In genomic region chr16:63086086-63086796, GRCm38 (mm10) we compare ENCODE assay signal across 8 mouse cellular contexts.
DNase-seq lines count a peak whose midpoint lies in the region; ATAC-seq and TF ChIP-seq lines count a peak whose summit lies in the region.

No protein-coding gene starts in this region.

- H3K9ac ChIP-seq in forebrain, embryonic 14.5 days (ENCODE audit: low read length), result no peak overlapping the region
- H3K9ac ChIP-seq in forebrain, postnatal 0 days, result no peak overlapping the region
- H3K9ac ChIP-seq in lung, embryonic 14.5 days, result no peak overlapping the region
- no peak overlapping the region for H3K9ac ChIP-seq in heart, embryonic 16.5 days (ENCODE audit: low read length)

- no peak overlapping the region for H3K4me2 ChIP-seq in forebrain, embryonic 14.5 days (ENCODE audit: low read length)
- H3K4me2 ChIP-seq in forebrain, postnatal 0 days (ENCODE audit: low read depth), result no peak overlapping the region
- no peak overlapping the region for H3K4me2 ChIP-seq in lung, embryonic 14.5 days
- H3K4me2 ChIP-seq in heart, embryonic 16.5 days (ENCODE audit: low read depth, low read length), result no peak overlapping the region

- H3K4me3 ChIP-seq in forebrain, embryonic 14.5 days (ENCODE audit: low read depth, low read length), result no peak overlapping the region
- H3K4me3 ChIP-seq in forebrain, postnatal 0 days (ENCODE audit: low read depth, low read length), result no peak overlapping the region
- H3K4me3 ChIP-seq in lung, embryonic 14.5 days (ENCODE audit: low read depth, low read length), result no peak overlapping the region
- no peak overlapping the region for H3K4me3 ChIP-seq in lung, adult 2 months (replicated peaks; ENCODE audit: extremely low read depth, low read depth, low read length)
- H3K4me3 ChIP-seq in heart, embryonic 16.5 days (ENCODE audit: low read length), result no peak overlapping the region

- 68% methylated on average over 9 of the region's 9 CpGs for WGBS in forebrain, embryonic 14.5 days
- WGBS in forebrain, postnatal 0 days, result 56% methylated on average over 9 of the region's 9 CpGs
- 45% methylated on average over 9 of the region's 9 CpGs for WGBS in lung, embryonic 14.5 days
- WGBS in lung, adult 2 months, result 52% methylated on average over 9 of the region's 9 CpGs
- WGBS in heart, embryonic 16.5 days, result 47% methylated on average over 9 of the region's 9 CpGs

- H3K4me1 ChIP-seq in forebrain, embryonic 14.5 days (ENCODE audit: control insufficient read depth, insufficient read depth, low read length), result no peaks in the 10 kb centered on the region; the same call in 1 of the 2 replicates
- H3K4me1 ChIP-seq in forebrain, postnatal 0 days (ENCODE audit: insufficient read depth), result no peaks in the 10 kb centered on the region
- no peaks in the 10 kb centered on the region; the same call in 1 of the 2 replicates for H3K4me1 ChIP-seq in lung, embryonic 14.5 days (ENCODE audit: insufficient read depth)
- no peaks in the 10 kb centered on the region; the same call in 1 of the 2 replicates for H3K4me1 ChIP-seq in lung, adult 2 months (ENCODE audit: control insufficient read depth, insufficient read depth, low read length)
- H3K4me1 ChIP-seq in heart, embryonic 16.5 days (ENCODE audit: control insufficient read depth, insufficient read depth, low read length), result peaks cover 6% of the 10 kb centered on the region; the same call in 1 of the 2 replicates

- no peak overlapping the region for H3K27ac ChIP-seq in forebrain, embryonic 14.5 days (ENCODE audit: low read depth, low read length)
- H3K27ac ChIP-seq in forebrain, postnatal 0 days (ENCODE audit: low read depth, low read length), result no peak overlapping the region
- peak overlapping the region; percentile 67 for H3K27ac ChIP-seq in lung, embryonic 14.5 days (ENCODE audit: low read depth)
- H3K27ac ChIP-seq in heart, embryonic 16.5 days (ENCODE audit: low read length), result no peak overlapping the region

- ATAC-seq in forebrain, embryonic 14.5 days, result no peak
- no peak for ATAC-seq in forebrain, postnatal 0 days
- peak; percentile 90 for ATAC-seq in lung, embryonic 14.5 days (ENCODE audit: insufficient read depth)
- ATAC-seq in heart, embryonic 16.5 days (replicated peaks; ENCODE audit: extremely low read depth, insufficient read depth, low FRiP score), result peak; percentile 76

- TF ChIP-seq POLR2A in lung, adult 2 months (IDR thresholded peaks at IDR 0.05; ENCODE audit: borderline replicate concordance, extremely low read depth, low read depth, low read length), result no peak

- no peak for TF ChIP-seq CTCF in forebrain, postnatal 0 days (IDR thresholded peaks at IDR 0.05; ENCODE audit: low read depth)
- no peak for TF ChIP-seq CTCF in lung, embryonic 14.5 days (IDR thresholded peaks at IDR 0.05; ENCODE audit: low read depth)
- TF ChIP-seq CTCF in lung, adult 2 months (IDR thresholded peaks at IDR 0.05; ENCODE audit: insufficient read depth, low read length), result no peak

- DNase-seq in forebrain, embryonic 14.5 days (ENCODE audit: low spot score), result peak; percentile 25
- no peak for DNase-seq in forebrain, postnatal 0 days
- DNase-seq in lung, embryonic 14.5 days, result peak; percentile 94
- DNase-seq in lung, adult 2 months, result no peak
- DNase-seq in c-Kit-positive CD71-positive TER-119-positive erythroid progenitor cells, embryonic 14.5 days (ENCODE audit: low spot score), result no peak
- DNase-seq in ovary, postnatal 10 days (ENCODE audit: low spot score), result no peak
- no peak for DNase-seq in layer of hippocampus, postnatal 25 days (ENCODE audit: extremely low spot score in 1 of 2, low spot score in 1 of 2)

- H3K27me3 ChIP-seq in forebrain, embryonic 14.5 days (replicated peaks; ENCODE audit: control insufficient read depth, insufficient read depth, low read length), result no peaks in the 10 kb centered on the region
- H3K27me3 ChIP-seq in forebrain, postnatal 0 days (ENCODE audit: insufficient read depth, low read length), result no peaks in the 10 kb centered on the region
- no peaks in the 10 kb centered on the region for H3K27me3 ChIP-seq in lung, embryonic 14.5 days (ENCODE audit: insufficient read depth, low read length)
- no peaks in the 10 kb centered on the region for H3K27me3 ChIP-seq in heart, embryonic 16.5 days (ENCODE audit: control insufficient read depth, insufficient read depth, low read length)

- H3K9me3 ChIP-seq in forebrain, embryonic 14.5 days (replicated peaks; ENCODE audit: control insufficient read depth, low read length), result no peaks in the 10 kb centered on the region
- H3K9me3 ChIP-seq in forebrain, postnatal 0 days (ENCODE audit: low read length), result no peaks in the 10 kb centered on the region
- H3K9me3 ChIP-seq in lung, embryonic 14.5 days (ENCODE audit: low read depth, low read length), result no peaks in the 10 kb centered on the region
- no peaks in the 10 kb centered on the region for H3K9me3 ChIP-seq in heart, embryonic 16.5 days (replicated peaks; ENCODE audit: control insufficient read depth, low read length)

- no peaks in the 10 kb centered on the region for H3K36me3 ChIP-seq in forebrain, embryonic 14.5 days (ENCODE audit: control insufficient read depth, insufficient read depth, low read length)
- H3K36me3 ChIP-seq in forebrain, postnatal 0 days (ENCODE audit: insufficient read depth), result no peaks in the 10 kb centered on the region
- H3K36me3 ChIP-seq in lung, embryonic 14.5 days (ENCODE audit: insufficient read depth), result no peaks in the 10 kb centered on the region
- no peaks in the 10 kb centered on the region for H3K36me3 ChIP-seq in heart, embryonic 16.5 days (ENCODE audit: control insufficient read depth, insufficient read depth)

Comparison
In these comparisons a context has a peak if more than half of its experiments do, and no peak if none do; other contexts are left out.
1. DNase-seq: peak in forebrain, embryonic 14.5 days (single experiment) and lung, embryonic 14.5 days (single experiment); none in forebrain, postnatal 0 days (single experiment), lung, adult 2 months (single experiment), c-Kit-positive CD71-positive TER-119-positive erythroid progenitor cells, embryonic 14.5 days (single experiment), ovary, postnatal 10 days (single experiment) and layer of hippocampus, postnatal 25 days (0 of 2).
2. ATAC-seq: peak in lung, embryonic 14.5 days (single experiment) and heart, embryonic 16.5 days (single experiment); none in forebrain, embryonic 14.5 days (single experiment) and forebrain, postnatal 0 days (single experiment).